ENCODE assay signal across 8 mouse cellular contexts in genomic region chr15:100040541-100041266, GRCm38 (mm10). TPM values are rescaled to one million over a fixed set of nuclear protein-coding genes. Genes with fewer than 3 reads are reported as not detected.
A peak's percentile ranks its signal among the peaks of the same experiment; 100 is the strongest.
DNase-seq lines count a peak whose midpoint lies in the region; ATAC-seq lines count a peak whose summit lies in the region.

No protein-coding gene starts in this region.

- H3K9ac ChIP-seq in forebrain, embryonic 12.5 days = peak overlapping the region; percentile 36; the same call in 1 of the 2 replicates
- H3K9ac ChIP-seq in intestine, embryonic 15.5 days = no peak overlapping the region; the same call in 1 of the 2 replicates
- peak overlapping the region; percentile 47 for H3K9ac ChIP-seq in neural tube, embryonic 12.5 days

- peak overlapping the region; percentile 56; the same call in 1 of the 2 replicates for H3K27ac ChIP-seq in forebrain, embryonic 12.5 days
- H3K27ac ChIP-seq in intestine, embryonic 15.5 days = 0 out of 2 replicates have a peak overlapping the region, but pooled peaks have one; percentile 27
- H3K27ac ChIP-seq in neural tube, embryonic 12.5 days = 0 out of 2 replicates have a peak overlapping the region, but pooled peaks have one; percentile 5

- DNase-seq in layer of hippocampus, adult 11-12 months (ENCODE audit: low spot score) = peak; percentile 35
- DNase-seq in layer of hippocampus, adult 9-10 months (ENCODE audit: low spot score) = no peak
- peak; percentile 43 for DNase-seq in Muller cell, postnatal 12 days (ENCODE audit: inconsistent ontology term)
- no peak for DNase-seq in adrenal gland, postnatal 4 days (ENCODE audit: low spot score in 2 of 2)
- DNase-seq in embryo, embryonic 9.5 days (ENCODE audit: extremely low spot score) = no peak

- no peaks in the 10 kb centered on the region for H3K9me3 ChIP-seq in forebrain, embryonic 12.5 days
- no peaks in the 10 kb centered on the region for H3K9me3 ChIP-seq in intestine, embryonic 15.5 days
- no peaks in the 10 kb centered on the region for H3K9me3 ChIP-seq in neural tube, embryonic 12.5 days

- H3K4me2 ChIP-seq in forebrain, embryonic 12.5 days = peak overlapping the region; percentile 58
- H3K4me2 ChIP-seq in intestine, embryonic 15.5 days (replicated peaks) = peak overlapping the region; percentile 39
- H3K4me2 ChIP-seq in neural tube, embryonic 12.5 days (replicated peaks) = peak overlapping the region; percentile 67

- no peaks in the 10 kb centered on the region for H3K36me3 ChIP-seq in forebrain, embryonic 12.5 days (replicated peaks)
- no peaks in the 10 kb centered on the region for H3K36me3 ChIP-seq in intestine, embryonic 15.5 days
- H3K36me3 ChIP-seq in neural tube, embryonic 12.5 days = no peaks in the 10 kb centered on the region

- H3K4me3 ChIP-seq in forebrain, embryonic 12.5 days (replicated peaks) = peak overlapping the region; percentile 94
- peak overlapping the region; percentile 6; the same call in 1 of the 2 replicates for H3K4me3 ChIP-seq in intestine, embryonic 15.5 days (replicated peaks)
- H3K4me3 ChIP-seq in neural tube, embryonic 12.5 days = peak overlapping the region; percentile 94

- H3K4me1 ChIP-seq in forebrain, embryonic 12.5 days = peaks cover 34% of the 10 kb centered on the region
- H3K4me1 ChIP-seq in intestine, embryonic 15.5 days (replicated peaks) = peaks cover 24% of the 10 kb centered on the region
- H3K4me1 ChIP-seq in neural tube, embryonic 12.5 days = peaks cover 24% of the 10 kb centered on the region

- 25% methylated on average over 14 of the region's 14 CpGs for WGBS in forebrain, embryonic 12.5 days
- WGBS in intestine, embryonic 15.5 days = 34% methylated on average over 14 of the region's 14 CpGs
- WGBS in neural tube, embryonic 12.5 days = 33% methylated on average over 14 of the region's 14 CpGs

- no peak for ATAC-seq in forebrain, embryonic 12.5 days (ENCODE audit: low FRiP score)
- no peak for ATAC-seq in intestine, embryonic 15.5 days
- ATAC-seq in neural tube, embryonic 12.5 days (ENCODE audit: low FRiP score, low read depth) = no peak

- H3K27me3 ChIP-seq in forebrain, embryonic 12.5 days = peaks cover 4% of the 10 kb centered on the region; the same call in 1 of the 2 replicates
- H3K27me3 ChIP-seq in intestine, embryonic 15.5 days (replicated peaks) = no peaks in the 10 kb centered on the region
- H3K27me3 ChIP-seq in neural tube, embryonic 12.5 days (replicated peaks) = no peaks in the 10 kb centered on the region; the same call in 1 of the 2 replicates

RNA-seq across cellular contexts. Expression of gene Dip2b, which starts 2.2 kb away (rescaled TPM):
- 25.8 and 27.3 TPM in 2 replicates for polyA plus RNA-seq in forebrain, embryonic 12.5 days (2016; fragmentation: Nextera tagmentation; extraction: Ambion mirVana)
- polyA plus RNA-seq in intestine, embryonic 15.5 days (2015; fragmentation: Nextera tagmentation; extraction: Ambion mirVana) = 7.6 and 8.1 TPM in 2 replicates
- 24.7 and 26.9 TPM in 2 replicates for polyA plus RNA-seq in neural tube, embryonic 12.5 days (2016; fragmentation: Nextera tagmentation; extraction: Ambion mirVana)
- 10 to 100 TPM; 32.2 to 33.0 TPM for total RNA-seq in adrenal gland, postnatal 4 days (2021)

Comparison
In these comparisons a context has a peak if more than half of its experiments do, and no peak if none do; other contexts are left out.
1. DNase-seq: peak in layer of hippocampus, adult 11-12 months (single experiment) and Muller cell, postnatal 12 days (single experiment); none in layer of hippocampus, adult 9-10 months (single experiment), adrenal gland, postnatal 4 days (0 of 2) and embryo, embryonic 9.5 days (single experiment).
2. H3K27ac ChIP-seq: peak in every context shown above with its lines; median percentile 56 in forebrain, embryonic 12.5 days; 27 in intestine, embryonic 15.5 days; 5 in neural tube, embryonic 12.5 days.
3. H3K4me3 ChIP-seq: peak in every context shown above with its lines; median percentile 94 in forebrain, embryonic 12.5 days; 94 in neural tube, embryonic 12.5 days; 6 in intestine, embryonic 15.5 days.
4. Peak in every context shown above with its lines, with median percentiles within 50 percentile points of each other: H3K4me2 ChIP-seq.